Mouse (Mus musculus) cerebellum, adult 11 months (tissue): ENCODE results near the gene Napepld.
"Not testable (repeated sequence)": the region's sequence is repeated elsewhere in the genome, so short reads cannot be mapped to it uniquely, and the experiment has no call there.

ENCODE experiments used
- DNase-seq: peaks from one replicate; pipeline ENCODE4 v3.0.0; 2022

Napepld gene

GRCm38 (mm10) chr5:21660850-21661249 lies 40.3 kb downstream of the Napepld start:
- no peak for DNase-seq

- peak; percentile 54 for DNase-seq
These were observed 42.4 kb downstream of the Napepld start for GRCm38 (mm10) chr5:21658623-21659395.

GRCm38 (mm10) chr5:21658038-21658437 lies 43.2 kb downstream of the Napepld start:
- no peak for DNase-seq

GRCm38 (mm10) chr5:21656912-21657311 lies 44.3 kb downstream of the Napepld start:
- no peak for DNase-seq

- no peak for DNase-seq
These were observed 49.1 kb downstream of the Napepld start for GRCm38 (mm10) chr5:21651885-21652612.

- DNase-seq = no peak
These were observed 50.5 kb downstream of the Napepld start for GRCm38 (mm10) chr5:21650736-21651135.

GRCm38 (mm10) chr5:21646133-21646491 lies 55.1 kb downstream of the Napepld start:
- DNase-seq = no peak

GRCm38 (mm10) chr5:21645439-21646132 lies 55.6 kb downstream of the Napepld start, which contains the start of the genes Fbxl13 and Armc10:
Gene Fbxl13 (minus strand): TSS chr5:21645634.
Gene Armc10 (plus strand): TSS chr5:21645813.
- peak; percentile 76 for DNase-seq

GRCm38 (mm10) chr5:21644891-21645438 lies 56.2 kb downstream of the Napepld start:
- DNase-seq = no peak

GRCm38 (mm10) chr5:21643606-21644005 lies 57.6 kb downstream of the Napepld start:
- no peak for DNase-seq

- DNase-seq = peak; percentile 23
These were observed 60.2 kb downstream of the Napepld start for GRCm38 (mm10) chr5:21640961-21641360.

- no peak for DNase-seq
These were observed 75.3 kb downstream of the Napepld start for GRCm38 (mm10) chr5:21625916-21626315.

- DNase-seq = no peak
These were observed 84.7 kb downstream of the Napepld start for GRCm38 (mm10) chr5:21616450-21617009.

- DNase-seq = not testable (repeated sequence)
These were observed 86.9 kb downstream of the Napepld start for GRCm38 (mm10) chr5:21614299-21614698.
